Mouse (Mus musculus) MEL-GATA-1-ER (cell line): ENCODE measurements at regions not wholly inside any gene's neighbourhood (a gene's known extent, or its start where the extent isn't known, plus 50 kb on each side); places are given as distances from the start of the nearest gene placed in this dataset.

Experiments
- DNase-seq: peaks from one replicate; pipeline ENCODE4 v3.0.0-alpha.2; 2012; ENCODE audit warnings: low read depth; ENCODE audit errors: extremely low read depth

GRCm38 (mm10) chr12:12147088-12147687 is 114.8 kb upstream of the Fam49a start:
- DNase-seq, result no peak

GRCm38 (mm10) chr12:12147847-12148246 is 114.1 kb upstream of the Fam49a start:
- no peak for DNase-seq

GRCm38 (mm10) chr12:12148659-12149399 is 113.1 kb upstream of the Fam49a start:
- peak; percentile 7 for DNase-seq

- no peak for DNase-seq
Measured at GRCm38 (mm10) chr12:12164411-12164810, 97.5 kb upstream of the Fam49a start.

- no peak for DNase-seq
Measured at GRCm38 (mm10) chr12:12170581-12170980, 91.4 kb upstream of the Fam49a start.

GRCm38 (mm10) chr12:12172087-12172823 is 89.7 kb upstream of the Fam49a start:
- no peak for DNase-seq

GRCm38 (mm10) chr12:12176331-12177263 is 85.3 kb upstream of the Fam49a start:
- DNase-seq, result peak; percentile 66

GRCm38 (mm10) chr12:12177264-12178043 is 84.5 kb upstream of the Fam49a start:
- DNase-seq, result no peak

- DNase-seq, result no peak
Measured at GRCm38 (mm10) chr12:12178391-12178790, 83.5 kb upstream of the Fam49a start.

GRCm38 (mm10) chr12:12179292-12179865 is 82.6 kb upstream of the Fam49a start:
- DNase-seq, result no peak

GRCm38 (mm10) chr12:12180986-12181385 is 81.0 kb upstream of the Fam49a start:
- no peak for DNase-seq

- DNase-seq, result no peak
Measured at GRCm38 (mm10) chr12:12181686-12182085, 80.3 kb upstream of the Fam49a start.

GRCm38 (mm10) chr12:12186353-12186752 is 75.6 kb upstream of the Fam49a start:
- DNase-seq, result no peak

GRCm38 (mm10) chr12:12195066-12195465 is 66.9 kb upstream of the Fam49a start:
- DNase-seq, result no peak

GRCm38 (mm10) chr12:12196627-12197026 is 65.3 kb upstream of the Fam49a start:
- DNase-seq, result no peak

GRCm38 (mm10) chr12:12208216-12208615 is 53.7 kb upstream of the Fam49a start:
- DNase-seq, result no peak
